Mouse (Mus musculus) ES-E14 (cell line): ENCODE measurements around the gene Mypop. TPM values are rescaled to one million over a fixed set of nuclear protein-coding genes. Genes with fewer than 3 reads are reported as not detected.

Source experiments
- DNase-seq: peaks from one replicate; pipeline ENCODE4 v3.0.0-alpha.2; 2013; ENCODE audit warnings: low read depth, low spot score
- H3K27ac ChIP-seq: 2 replicates; pipeline ENCODE4 v1.5.1; 2012; ENCODE audit warnings: low read depth, mild to moderate bottlenecking, low read length, moderate library complexity, mixed read lengths; ENCODE audit not compliant: poor library complexity, insufficient read depth, severe bottlenecking
- H3K36me3 ChIP-seq: 2 replicates; pipeline ENCODE4 v1.6.1; 2012; ENCODE audit warnings: mild to moderate bottlenecking, low read length, moderate library complexity, mixed read lengths; ENCODE audit not compliant: control insufficient read depth, poor library complexity, insufficient read depth, severe bottlenecking
- H3K4me1 ChIP-seq, 2 experiments: fragments of 150-350 bp in 1 of 2; sonication (generic) in 1 of 2; 2 replicates each; pipeline ENCODE4 v1.6.1; 2012; ENCODE audit warnings: low read length in 2 of 2, mild to moderate bottlenecking in 1 of 2, mixed read lengths in 1 of 2; ENCODE audit not compliant: control insufficient read depth in 2 of 2, insufficient read depth in 2 of 2, poor library complexity in 1 of 2
- H3K4me3 ChIP-seq, 2 experiments: fragments of 150-350 bp in 1 of 2; sonication (generic) in 1 of 2; 2 replicates each; pipeline ENCODE4 v1.5.1; 2012; ENCODE audit warnings: low read length in 2 of 2, low read depth in 1 of 2, mild to moderate bottlenecking in 1 of 2, mixed read lengths in 1 of 2; ENCODE audit not compliant: insufficient read depth in 1 of 2, poor library complexity in 1 of 2, severe bottlenecking in 1 of 2
- H3K9ac ChIP-seq: 2 replicates; pipeline ENCODE4 v1.6.1; 2012; ENCODE audit warnings: low read depth, mild to moderate bottlenecking, low read length, mixed read lengths; ENCODE audit not compliant: poor library complexity, insufficient read depth, severe bottlenecking
- H3K9me3 ChIP-seq: fragments of 150-350 bp; sonication (generic); 2 replicates; pipeline ENCODE4 v1.6.1; 2012; ENCODE audit warnings: low read depth, mild to moderate bottlenecking, low read length; ENCODE audit not compliant: control insufficient read depth, insufficient read depth
- CHD2 ChIP-seq: IDR thresholded peaks from 2 replicates; pipeline ENCODE4 v1.6.1; 2014; ENCODE audit warnings: mild to moderate bottlenecking, low read depth, low read length, inconsistent platforms
- HCFC1 ChIP-seq: IDR thresholded peaks from 2 replicates; pipeline ENCODE4 v1.6.1; 2012; ENCODE audit warnings: low read length, inconsistent platforms, borderline replicate concordance; ENCODE audit not compliant: insufficient read depth
- MAFK ChIP-seq: IDR thresholded peaks from 2 replicates; pipeline ENCODE4 v1.6.1; 2014; ENCODE audit warnings: mild to moderate bottlenecking, low read depth, low read length, inconsistent platforms; ENCODE audit not compliant: insufficient read depth
- ZC3H11A ChIP-seq: IDR thresholded peaks from 2 replicates; pipeline ENCODE4 v1.6.1; 2012; ENCODE audit warnings: low read depth, mild to moderate bottlenecking, inconsistent platforms, low read length, borderline replicate concordance
- ZNF384 ChIP-seq: IDR thresholded peaks from 2 replicates; pipeline ENCODE4 v1.6.1; 2012; ENCODE audit warnings: low read depth, low read length, inconsistent platforms
- in situ Hi-C, 2 experiments: fragments of 600-800 bp; cut with MboI; formaldehyde crosslinking; loops; one replicate each; pipeline ENCODE4 v1.15.1; 2025; ENCODE audit warnings: low sequenced_read_pairs in 2 of 2, inconsistent platforms in 1 of 2; ENCODE audit not compliant: unreplicated experiment in 2 of 2
- total RNA-seq: library from RNA; depleted of rRNA; stranded (reverse); fragments of 300-350 nt; gene quantifications from 2 replicates; pipeline ENCODE4 v1.2.3, GENCODE M21; 2012

Mypop gene
- total RNA-seq, 1 experiment = 3.1 TPM

- peaks cover 0 to 3% of the 10 kb centered on the region in 2 experiments; a peak in 1 of 4 replicates for H3K4me1 ChIP-seq
- TF ChIP-seq CHD2 (no peak), HCFC1 (no peak)
- in situ Hi-C loops = no loop called here
- no peak within 1 kb of the TSS for H3K27ac ChIP-seq
- DNase-seq = no peak
- no peaks in the 10 kb centered on the region for H3K36me3 ChIP-seq
- no peak within 1 kb of the TSS for H3K9ac ChIP-seq
- H3K4me3 ChIP-seq = no peak within 1 kb of the TSS
- H3K9me3 ChIP-seq = no peaks in the 10 kb centered on the region
Observed at GRCm38 (mm10) chr7:18987100-18987499, 3.9 kb upstream of the Mypop start, which contains the start of gene Nanos2. Gene Nanos2, plus strand, starts transcription at chr7:18987400.

GRCm38 (mm10) chr7:18987747-18988146 is 3.3 kb upstream of the Mypop start:
- no peak for TF ChIP-seq ZNF384
- TF ChIP-seq ZC3H11A = no peak
- TF ChIP-seq MAFK = no peak
- TF ChIP-seq HCFC1 = no peak
- no peak for TF ChIP-seq CHD2
- in situ Hi-C loops = no loop called here
- peaks cover 0 to 3% of the 10 kb centered on the region in 2 experiments; a peak in 1 of 4 replicates for H3K4me1 ChIP-seq

GRCm38 (mm10) chr7:18988780-18989179 is 2.3 kb upstream of the Mypop start:
- Histone ChIP-seq H3K27ac (no peak overlapping the region), H3K36me3 (no peaks in the 10 kb centered on the region), H3K9me3 (no peaks in the 10 kb centered on the region), H3K4me1 (peaks cover 0 to 3% of the 10 kb centered on the region in 2 experiments; a peak in 1 of 4 replicates), H3K9ac (no peak overlapping the region), H3K4me3 (no peak overlapping the region)
- TF ChIP-seq ZNF384 = no peak
- no peak for TF ChIP-seq CHD2
- TF ChIP-seq HCFC1 = no peak
- TF ChIP-seq ZC3H11A = no peak
- TF ChIP-seq MAFK = no peak
- DNase-seq = no peak
- in situ Hi-C loops = no loop called here

More at GRCm38 (mm10) chr7:18987747-18988146, 3.3 kb upstream of the Mypop start:
- Histone ChIP-seq H3K27ac (no peak overlapping the region), H3K9me3 (no peaks in the 10 kb centered on the region), H3K9ac (no peak overlapping the region), H3K4me3 (no peak overlapping the region), H3K36me3 (no peaks in the 10 kb centered on the region)
- DNase-seq = no peak

- DNase-seq = no peak
- in situ Hi-C loops = no loop called here
- Histone ChIP-seq H3K4me1 (peaks cover 0 to 3% of the 10 kb centered on the region in 2 experiments; a peak in 1 of 4 replicates), H3K36me3 (no peaks in the 10 kb centered on the region), H3K27ac (no peak overlapping the region), H3K9me3 (no peaks in the 10 kb centered on the region), H3K4me3 (0 out of 4 replicates have a peak overlapping the region, but pooled peaks of 1 of the 2 experiments have one; percentile 61), H3K9ac (no peak overlapping the region)
- TF ChIP-seq CHD2 = no peak
Observed at GRCm38 (mm10) chr7:18989995-18990394, 1.1 kb upstream of the Mypop start.

- DNase-seq = no peak
- Histone ChIP-seq H3K27ac (no peak overlapping the region), H3K36me3 (no peaks in the 10 kb centered on the region), H3K9ac (peak overlapping the region; percentile 44), H3K4me1 (peaks cover 0 to 3% of the 10 kb centered on the region in 2 experiments; a peak in 1 of 4 replicates), H3K4me3 (peak overlapping the region; percentile 59 to 70), H3K9me3 (no peaks in the 10 kb centered on the region)
- in situ Hi-C loops = no loop called here
- TF ChIP-seq MAFK = no peak
- no peak for TF ChIP-seq HCFC1
- TF ChIP-seq ZNF384 = no peak
- no peak for TF ChIP-seq ZC3H11A
- no peak for TF ChIP-seq CHD2
Observed at GRCm38 (mm10) chr7:18991660-18992293, 732 bp downstream of the Mypop start.
